Mouse (Mus musculus) right cerebral cortex, postnatal 36 days (tissue): Measurements from ENCODE around the gene Tmem59l.

ENCODE experiments used
- DNase-seq, 2 experiments: peaks; one replicate each; pipeline ENCODE4 v3.0.0; 2022; ENCODE audit warnings: low spot score in 2 of 2, mixed read lengths in 1 of 2

Tmem59l gene

DNA sequence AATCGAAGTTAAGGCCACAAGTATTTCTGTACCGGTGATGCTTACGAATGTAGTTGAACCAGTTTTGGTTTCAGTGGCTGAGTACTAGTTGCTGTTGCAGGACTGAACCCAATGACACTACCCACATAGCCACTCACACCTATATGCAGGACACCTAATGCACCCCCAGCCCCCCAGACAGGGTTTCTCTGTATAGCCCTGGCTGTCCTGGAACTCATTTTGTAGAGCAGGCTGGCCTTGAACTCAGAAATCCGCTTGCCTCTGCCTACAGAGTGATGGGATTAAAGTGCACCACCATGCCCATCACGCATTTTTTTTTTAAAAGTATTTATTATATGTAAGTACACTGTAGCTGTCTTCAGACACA lies 19.9 kb upstream of the Tmem59l start:
- no peak for DNase-seq

DNA sequence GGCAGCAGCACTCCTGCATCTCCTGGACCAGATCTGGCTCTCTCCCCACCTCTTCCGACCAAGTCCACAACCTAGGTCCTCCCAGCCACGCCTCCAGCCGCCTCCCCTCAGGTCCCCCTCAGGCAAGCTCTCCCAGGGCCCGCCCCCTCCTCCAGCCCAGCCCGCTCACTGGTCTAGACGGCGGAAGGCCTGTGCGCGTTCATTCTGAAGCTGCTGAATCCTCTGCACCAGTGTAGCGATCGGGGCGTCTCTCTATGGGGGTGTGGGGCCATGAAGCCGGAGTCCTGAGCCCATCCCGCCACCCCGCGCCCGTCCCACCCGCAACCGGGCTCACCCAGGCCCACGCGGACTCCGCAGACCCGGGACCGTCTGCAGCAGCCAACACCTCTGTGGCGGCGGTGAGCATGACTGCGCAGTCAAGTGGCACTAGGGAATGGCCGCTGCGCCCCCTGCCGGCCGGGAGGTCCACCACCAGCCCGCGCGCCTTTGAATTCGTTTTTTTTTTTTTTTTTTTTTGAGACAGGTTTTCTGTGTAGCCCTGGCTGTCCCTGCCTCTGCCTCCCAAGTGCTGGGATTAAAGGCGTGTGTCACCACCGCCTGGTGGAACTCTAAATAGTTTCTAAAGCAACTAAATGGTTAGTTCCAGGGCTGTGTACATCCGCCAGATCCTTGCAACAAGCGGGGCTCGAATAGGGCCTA lies 19.3 kb upstream of the Tmem59l start, which contains the start of gene Rex1bd:
Rex1bd (minus strand) TSS at position 425 of the 699 bp plus-strand sequence.
- DNase-seq, result peak; percentile 87 to 90

DNA sequence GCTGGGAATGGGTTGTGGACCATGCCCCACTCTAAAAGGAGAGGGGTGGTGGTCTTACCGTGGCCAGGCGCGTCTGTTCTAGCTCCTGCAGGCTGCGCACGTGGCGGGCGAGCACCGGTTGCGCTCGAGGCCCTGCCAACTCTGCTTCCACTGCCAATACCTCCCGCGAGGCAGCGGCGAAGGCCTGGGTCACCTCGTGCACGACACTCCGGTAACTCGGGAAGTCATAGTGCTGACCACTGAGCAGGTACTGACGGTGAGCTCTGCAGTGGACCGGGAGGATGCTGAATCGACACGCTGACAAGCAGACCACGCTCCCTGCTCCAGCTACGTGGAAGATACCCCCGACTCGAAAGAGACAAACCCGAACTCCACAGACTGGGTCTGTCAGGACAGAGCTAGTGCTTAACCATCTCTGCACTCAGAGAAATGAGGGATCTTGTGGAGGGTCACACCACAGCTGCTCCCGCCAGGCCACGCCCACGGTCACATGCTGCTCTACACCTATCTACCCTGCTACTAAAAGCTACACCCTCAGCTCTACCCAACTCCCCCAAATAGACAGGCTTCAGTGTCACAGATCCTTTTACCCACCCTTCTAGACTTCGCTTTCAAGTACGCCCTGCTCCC lies 18.7 kb upstream of the Tmem59l start:
- DNase-seq, result no peak

DNA sequence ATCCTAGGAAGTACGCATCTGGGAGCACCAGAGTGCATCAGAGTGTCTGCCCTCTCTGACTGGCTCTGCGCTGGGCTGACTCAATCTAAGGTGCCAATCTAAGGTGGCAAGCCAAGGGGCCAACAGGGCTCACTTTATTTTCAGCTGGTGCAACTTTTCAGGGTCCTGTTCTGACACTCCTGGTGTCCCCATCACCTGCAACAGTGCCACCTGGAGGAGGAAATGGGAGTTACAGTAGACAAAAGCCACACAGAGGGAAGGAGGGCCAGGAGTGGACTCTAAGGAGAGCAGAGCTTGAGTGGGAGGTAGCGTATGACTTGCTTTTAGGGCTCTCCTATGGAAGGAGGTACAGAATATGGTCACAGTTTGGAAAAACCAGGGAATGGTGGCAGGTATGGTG lies 17.7 kb upstream of the Tmem59l start:
- peak; percentile 62 to 63 for DNase-seq

DNA sequence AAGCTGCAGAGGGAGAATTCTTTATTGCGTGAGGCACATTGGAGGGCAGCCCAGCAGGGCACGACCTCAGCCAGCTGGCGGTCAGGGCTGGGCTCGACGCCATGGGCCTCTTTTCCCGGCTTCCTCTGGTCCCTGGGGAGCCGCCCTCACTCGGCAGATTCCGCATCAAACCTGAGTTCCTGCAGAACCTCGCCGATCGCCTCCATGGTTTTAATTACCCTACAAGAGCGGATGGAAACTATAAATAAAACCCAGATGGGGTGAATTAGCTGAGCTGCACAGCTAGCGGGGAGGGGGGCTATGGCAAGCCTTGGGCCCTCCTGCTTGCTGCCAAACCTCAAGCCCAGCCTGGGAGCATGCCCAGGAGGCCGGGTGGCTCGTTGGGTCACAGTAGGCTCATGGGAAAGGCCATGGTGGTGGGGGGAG lies 17.1 kb upstream of the Tmem59l start:
- no peak for DNase-seq

DNA sequence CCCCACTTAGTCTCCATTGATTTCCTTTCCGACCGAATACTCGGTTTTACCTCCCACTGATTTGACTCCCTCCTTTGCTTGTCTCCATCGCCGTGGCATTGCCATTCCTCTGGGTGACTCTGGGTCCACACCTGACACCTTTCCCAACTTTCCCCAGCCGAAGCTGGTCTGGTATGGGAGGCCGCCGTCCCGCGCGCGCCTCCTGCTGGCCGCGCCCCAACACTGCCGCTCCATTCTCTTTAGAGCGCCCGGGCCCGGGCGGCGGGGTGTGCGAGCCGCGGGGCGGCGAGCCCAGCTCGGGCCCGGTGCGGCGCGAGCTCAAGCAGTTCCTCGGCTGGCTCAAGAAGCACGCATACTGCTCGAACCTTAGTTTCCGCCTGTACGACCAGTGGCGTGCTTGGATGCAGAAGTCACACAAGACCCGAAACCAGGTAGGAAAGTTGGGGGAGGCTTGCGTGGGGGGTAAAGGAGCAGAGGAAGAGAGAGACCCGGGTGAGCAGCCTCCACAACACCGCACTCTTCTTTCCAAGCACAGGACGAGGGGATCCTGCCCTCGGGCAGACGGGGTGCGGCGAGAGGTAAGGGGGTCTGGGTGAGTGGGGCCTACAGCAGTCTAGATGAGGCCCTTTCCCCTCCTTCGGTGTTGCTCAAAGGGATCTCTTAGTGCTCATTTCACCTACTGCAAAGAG lies 16.0 kb upstream of the Tmem59l start:
- DNase-seq, result no peak

DNA sequence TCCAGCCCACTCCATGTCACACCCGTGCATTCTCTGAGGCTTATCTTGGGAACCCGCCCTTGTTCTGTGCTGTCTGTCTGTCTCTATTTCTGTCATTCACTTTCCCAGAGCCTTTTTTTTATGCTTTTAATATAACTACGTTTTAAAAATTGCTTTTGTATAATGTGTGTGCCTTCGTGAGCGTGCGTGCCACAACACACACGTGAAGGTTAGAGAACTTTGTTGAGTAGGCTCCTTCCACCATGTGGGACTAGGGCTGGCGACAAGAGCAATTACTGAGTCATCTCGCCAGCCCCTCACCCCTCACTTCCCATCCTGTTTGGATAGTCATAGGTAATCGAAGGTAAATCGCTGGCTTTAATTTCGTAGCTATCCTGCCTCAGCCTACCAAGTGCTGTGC lies 15.4 kb upstream of the Tmem59l start:
- no peak for DNase-seq

DNA sequence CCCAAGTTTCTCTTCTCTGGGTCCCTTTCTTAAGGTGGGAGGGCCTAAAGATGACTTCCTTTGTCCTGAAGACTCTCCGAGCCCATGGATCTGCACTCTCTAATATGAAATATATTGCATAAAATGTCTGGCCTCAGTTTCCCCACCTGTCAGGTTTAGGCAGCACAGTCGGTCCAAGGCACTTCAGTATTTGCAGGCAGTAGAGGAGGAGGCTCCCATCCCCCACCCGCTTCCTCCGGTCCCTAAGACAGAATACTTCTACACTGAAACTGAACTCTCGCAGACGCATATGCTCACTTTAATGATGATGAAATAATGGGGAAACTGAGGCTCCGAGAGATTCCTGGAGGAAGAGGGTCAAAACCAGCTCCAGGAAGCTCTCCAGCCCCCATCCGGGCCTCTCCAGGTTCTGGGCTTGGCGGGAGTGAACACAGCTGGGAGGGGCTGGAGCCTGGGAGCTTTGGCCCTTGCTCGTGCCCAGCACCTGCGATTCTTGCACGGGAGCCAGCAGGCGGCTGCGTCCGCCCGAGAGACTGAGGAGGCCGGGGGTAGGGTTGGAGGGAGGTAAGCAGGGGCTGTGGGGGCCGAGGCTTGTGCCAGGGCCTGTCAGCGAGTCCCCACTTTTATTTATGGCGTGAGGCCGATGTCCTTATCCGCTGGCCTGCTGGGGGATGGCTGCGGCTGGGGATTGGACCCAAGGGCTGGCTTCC lies 14.8 kb upstream of the Tmem59l start:
- DNase-seq, result no peak

DNA sequence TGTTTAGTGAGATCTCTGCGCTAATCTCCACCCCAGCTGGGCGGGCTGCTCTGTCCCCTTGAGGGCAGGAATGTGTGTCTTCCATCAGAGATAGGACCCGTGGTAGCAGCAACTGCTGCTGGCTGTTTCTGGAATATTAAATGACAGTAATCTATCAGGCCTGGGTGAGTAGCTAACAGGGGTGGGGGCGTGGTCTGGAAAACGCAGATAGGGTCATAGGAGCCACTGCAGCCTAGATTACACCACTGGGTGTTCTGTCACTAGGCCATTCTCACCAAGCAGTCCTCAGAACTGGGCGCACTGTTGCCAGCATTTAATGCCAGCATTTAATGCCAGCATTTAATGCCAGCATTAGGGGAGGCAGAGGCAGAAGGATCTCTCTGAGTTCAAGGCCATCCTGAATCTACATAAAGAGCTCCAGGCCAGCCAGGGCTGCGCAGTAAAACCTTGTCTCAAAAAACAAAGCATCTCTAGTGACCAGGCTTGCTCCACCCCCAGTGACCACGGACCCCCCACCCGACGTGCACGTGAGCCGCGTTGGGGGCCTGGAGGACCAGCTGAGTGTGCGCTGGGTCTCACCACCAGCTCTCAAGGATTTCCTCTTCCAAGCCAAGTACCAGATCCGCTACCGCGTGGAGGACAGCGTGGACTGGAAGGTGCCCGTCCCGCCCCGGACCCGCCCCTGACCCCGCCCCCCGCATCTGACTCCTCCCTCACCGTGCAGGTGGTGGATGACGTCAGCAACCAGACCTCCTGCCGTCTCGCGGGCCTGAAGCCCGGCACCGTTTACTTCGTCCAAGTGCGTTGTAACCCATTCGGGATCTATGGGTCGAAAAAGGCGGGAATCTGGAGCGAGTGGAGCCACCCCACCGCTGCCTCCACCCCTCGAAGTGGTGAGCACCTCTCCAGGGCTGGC lies 13.5 kb upstream of the Tmem59l start:
- no peak for DNase-seq

DNA sequence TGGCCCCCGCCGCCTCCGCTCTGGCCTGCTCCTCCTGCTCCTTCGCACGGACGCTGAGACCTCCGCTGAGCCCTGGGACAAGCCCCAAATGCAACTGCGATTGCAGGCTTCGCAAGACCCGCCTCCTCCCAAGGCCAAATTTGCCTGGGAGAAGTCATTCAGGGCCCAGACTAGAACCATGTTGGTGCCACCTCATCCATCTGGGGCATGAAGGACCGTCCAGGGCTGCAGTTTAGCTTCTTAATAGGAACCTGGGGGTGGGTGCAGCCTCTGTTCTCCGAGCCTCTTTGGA lies 8.6 kb upstream of the Tmem59l start:
- DNase-seq, result no peak

DNA sequence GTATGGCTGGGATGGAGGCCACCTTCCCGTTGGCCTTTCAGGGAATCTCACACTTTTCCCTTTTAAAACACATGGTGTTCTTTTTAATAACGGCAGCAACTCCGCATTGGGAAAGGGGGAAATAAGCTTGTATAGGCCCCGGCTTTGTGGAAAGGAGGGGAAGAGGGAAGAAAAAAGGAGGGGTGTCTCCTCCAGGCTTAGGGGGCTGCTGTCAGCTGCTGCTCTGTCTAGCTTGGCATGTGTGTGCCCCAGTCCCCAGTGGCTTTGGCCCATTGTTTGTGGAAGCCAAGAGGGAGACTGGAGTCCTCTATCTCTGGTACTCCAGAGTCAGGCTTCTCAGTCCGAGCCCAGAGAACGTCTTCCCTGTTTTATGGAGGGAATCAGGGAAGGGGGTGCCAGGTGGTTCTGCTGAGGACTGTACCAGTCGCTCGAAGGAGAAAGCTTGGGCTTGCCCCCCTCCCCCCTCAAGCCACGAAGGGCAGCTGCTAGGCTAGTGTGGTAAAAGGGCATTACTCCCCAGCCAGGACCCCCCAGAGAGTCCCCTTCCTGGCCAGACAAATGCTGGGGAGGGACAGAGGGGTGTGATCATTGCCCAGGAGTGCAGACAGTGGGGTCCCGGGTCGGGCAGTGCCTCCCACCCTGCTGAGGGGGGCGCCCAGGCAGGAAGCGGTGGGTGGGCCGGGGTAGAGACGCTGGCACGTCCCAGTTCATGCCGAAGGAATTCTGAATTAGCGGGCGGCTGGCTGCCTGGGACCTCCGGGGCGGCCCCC lies 8.0 kb upstream of the Tmem59l start:
- DNase-seq, result no peak

DNA sequence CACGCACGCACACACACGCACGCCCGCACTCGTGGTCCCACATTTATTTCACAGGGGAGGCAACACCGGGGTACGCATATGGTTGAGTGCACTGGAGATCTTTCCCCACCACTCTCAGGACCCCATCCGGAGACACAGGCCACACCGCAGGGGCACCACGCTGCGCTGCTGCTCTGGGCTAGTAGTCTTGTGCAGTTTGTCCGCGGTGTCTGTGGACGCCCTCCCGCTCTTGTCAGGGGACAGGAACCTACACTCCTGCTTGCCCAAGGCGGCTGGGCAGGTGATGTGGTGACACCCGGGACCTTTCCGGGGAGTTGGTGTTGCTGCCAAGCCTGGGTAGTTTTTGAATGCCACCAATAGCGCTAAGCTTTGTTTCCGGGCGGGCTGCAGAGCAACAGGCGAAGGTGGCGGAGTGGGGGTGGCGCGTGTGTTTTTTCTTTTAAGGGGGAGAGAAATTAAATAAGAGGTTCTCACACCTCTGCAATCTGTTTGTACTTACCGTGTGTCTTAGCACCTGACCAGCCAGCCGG lies 7.3 kb upstream of the Tmem59l start:
- DNase-seq, result no peak

DNA sequence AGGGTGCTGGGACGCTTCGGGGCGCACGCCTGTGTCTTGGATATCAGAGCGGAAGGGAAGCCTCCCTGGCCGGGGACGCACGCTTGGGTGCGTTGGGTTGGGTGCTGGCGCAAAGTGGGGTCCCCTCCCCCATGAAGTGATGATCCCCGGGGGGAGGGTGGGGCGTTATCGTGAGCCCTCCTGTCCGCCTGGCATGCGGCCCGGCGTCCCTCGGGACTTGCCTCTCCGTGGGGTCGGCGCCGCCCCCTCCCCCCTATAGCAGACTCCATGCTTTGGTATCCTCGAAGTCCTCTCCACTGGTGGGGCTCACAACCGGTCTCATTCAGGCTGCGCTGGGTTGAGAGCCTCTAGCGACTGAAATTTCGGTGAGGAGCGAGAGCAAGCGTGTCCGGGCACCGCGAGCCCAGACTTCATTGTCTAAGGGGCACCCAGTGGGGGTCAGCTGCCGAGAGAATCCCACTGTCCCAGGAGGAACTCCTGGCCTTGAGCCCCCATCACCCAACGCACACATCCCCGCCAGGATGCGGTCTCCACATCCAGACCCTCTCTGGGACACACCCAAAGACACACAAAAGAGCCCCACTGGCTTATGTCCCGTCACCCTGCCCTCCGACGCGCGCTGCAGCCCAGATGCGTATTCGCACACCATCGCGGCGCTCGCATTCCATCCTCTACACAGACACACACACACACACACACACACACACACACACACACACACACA lies 6.7 kb upstream of the Tmem59l start:
- DNase-seq, result no peak

DNA sequence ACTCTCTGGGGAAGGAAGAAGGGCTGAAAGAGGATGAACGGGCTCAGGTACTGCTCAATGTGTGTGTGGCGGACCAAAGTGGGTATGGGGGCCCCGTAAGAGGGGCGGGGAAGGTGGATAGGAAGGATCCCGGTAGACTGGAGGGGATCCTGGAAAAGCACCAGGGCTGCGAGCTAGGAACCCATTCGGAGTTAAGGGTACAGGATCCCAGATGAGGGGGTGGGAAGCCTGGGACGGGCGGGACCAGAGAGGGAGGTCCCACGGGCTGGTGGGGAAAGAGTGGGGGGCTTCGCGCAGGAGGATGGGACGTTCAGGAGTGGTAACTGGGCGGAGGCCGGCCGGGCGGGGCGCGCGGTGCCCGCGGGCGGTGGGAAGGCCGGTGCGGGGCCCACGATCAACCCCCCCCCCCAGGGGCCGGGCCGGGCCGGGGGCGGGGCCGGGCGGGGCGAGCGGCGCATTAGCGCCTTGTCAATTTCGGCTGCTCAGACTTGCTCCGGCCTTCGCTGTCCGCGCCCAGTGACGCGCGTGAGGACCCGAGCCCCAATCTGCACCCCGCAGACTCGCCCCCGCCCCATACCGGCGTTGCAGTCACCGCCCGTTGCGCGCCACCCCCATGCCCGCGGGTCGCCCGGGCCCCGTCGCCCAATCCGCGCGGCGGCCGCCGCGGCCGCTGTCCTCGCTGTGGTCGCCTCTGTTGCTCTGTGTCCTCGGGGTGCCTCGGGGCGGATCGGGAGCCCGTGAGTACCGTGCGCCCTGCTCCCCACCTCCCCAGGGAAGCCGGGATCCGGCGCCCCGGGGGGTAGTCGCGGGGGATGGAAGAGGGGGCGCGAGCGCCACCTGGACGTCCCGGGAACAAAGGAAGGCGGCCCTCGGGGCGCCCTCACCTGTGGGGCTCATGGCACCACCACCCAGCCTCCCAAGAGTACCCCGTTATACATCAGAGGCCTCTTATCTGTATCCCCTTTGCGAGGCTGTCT lies 5.8 kb upstream of the Tmem59l start, which contains the start of gene Crlf1:
Crlf1 (plus strand) TSS at position 495 of the 977 bp plus-strand sequence.
- DNase-seq, result no peak

DNA sequence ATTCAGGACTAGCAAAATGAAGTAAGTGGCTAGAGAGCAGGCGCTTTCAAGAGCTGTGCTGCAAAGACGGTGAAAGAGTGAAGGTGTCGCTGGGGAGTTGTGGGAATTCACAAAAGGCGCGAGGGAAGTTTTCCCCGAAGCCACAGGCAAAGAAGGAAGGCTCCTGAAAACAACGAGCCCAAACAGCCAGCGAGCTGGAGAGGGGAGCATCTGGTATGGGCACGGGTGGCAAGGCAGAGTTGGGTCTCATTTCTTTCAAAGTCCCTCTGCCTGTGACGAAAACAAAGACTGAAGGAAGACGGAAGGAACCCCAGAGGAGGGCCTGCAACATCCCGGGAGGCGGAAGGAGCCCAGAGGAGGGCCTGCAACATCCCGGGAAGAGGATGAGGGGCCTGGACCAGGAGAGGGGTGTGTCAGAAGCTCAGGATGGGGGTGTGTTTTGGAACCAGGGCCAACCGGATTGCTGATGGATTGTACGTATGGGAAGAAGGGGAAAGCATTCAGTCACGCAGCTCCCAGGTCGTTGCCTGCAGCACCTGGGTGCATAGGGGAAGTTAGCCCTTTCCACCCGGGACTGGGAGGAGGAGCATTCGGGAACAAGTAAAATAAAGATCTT lies 3.8 kb upstream of the Tmem59l start:
- DNase-seq, result no peak

DNA sequence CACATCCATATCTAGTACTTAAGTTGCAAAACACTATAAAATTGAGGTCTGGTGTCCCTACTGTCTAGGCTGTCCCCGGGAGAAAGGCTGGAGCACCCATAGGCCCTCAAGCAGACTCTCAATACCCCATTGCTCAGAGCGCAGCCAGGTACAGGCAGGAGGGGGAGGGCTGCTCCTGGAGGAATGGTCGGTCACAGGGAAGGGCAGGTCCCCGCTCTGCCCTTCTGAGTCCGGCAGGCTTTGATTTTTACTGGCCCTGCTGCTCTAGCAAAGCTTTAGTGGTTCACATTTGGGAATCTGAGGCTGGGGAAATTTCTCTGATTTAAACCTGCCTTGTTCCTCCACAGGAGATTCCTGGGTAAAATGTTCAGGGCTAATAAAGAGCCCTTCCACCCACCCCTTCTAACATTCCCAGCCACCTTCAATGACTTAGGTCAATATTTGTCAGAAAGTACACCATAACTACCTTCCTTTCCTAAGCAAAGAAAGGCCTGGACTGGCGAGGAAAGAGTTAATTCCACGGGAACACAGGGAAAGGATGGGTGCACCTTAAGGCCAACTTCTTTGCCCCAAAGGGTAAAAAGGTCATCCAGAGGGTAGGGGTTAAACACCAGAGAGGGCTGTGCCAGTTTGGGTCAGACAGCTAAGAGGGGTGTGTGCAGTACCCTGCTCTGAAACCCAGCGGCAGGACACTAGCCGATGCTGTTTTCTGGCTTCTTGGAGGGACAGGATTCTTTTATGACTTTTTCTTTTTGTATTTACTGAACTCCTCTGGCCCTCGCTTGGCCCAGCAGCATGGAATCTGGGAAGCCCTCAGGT lies 3.1 kb upstream of the Tmem59l start:
- no peak for DNase-seq

DNA sequence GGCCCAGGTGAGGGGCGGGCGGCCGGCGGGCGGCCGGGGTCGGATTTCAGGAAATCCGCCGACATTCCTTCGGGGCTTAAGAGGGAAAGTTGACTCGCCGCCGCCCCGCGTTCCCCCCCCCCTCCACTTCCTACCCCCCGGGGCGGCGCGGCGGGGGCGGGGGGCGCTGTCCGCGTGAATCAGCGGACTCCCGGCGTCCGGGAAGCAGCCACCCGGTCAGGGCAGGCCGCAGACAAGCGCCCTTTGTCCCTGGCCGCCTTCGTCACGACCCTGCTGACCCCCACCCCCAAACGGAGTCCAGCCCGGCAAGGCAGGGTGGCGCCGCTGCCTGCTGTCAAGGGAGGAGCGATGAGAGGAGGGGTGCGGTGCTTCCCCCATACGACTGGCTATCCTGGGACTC lies 2.4 kb upstream of the Tmem59l start:
- DNase-seq, result no peak
